Mouse (Mus musculus): ENCODE data around the gene Sdsl. TPM values are rescaled to one million over a fixed set of nuclear protein-coding genes. Genes with fewer than 3 reads are reported as not detected.

Sdsl gene
- 1 to 10 TPM in 1 of 2 experiments, not detected in 1; 1.6 TPM for total RNA-seq (2023)

GRCm38 (mm10) chr5:120472770-120473169 lies at the start of gene Sdsl:
Sdsl (minus strand) TSS chr5:120472810.

GRCm38 (mm10) chr5:120510982-120511642 lies 38.5 kb upstream of the Sdsl start, which contains the start of gene Slc8b1:
Slc8b1 (plus strand) TSS chr5:120511168.

GRCm38 (mm10) chr5:120503144-120503795 lies 30.7 kb upstream of the Sdsl start, which contains the start of gene Plbd2:
Plbd2 (minus strand) TSS chr5:120503625.

GRCm38 (mm10) chr5:120476296-120476695 lies 3.7 kb upstream of the Sdsl start, which contains the start of gene Sds:
Sds (plus strand) TSS chr5:120476526.

GRCm38 (mm10) chr5:120431649-120432485 lies 40.7 kb downstream of the Sdsl start, which contains the start of gene Lhx5:
Lhx5 (plus strand) TSS chr5:120431699.

Other genes with a start within 250 kb of the Sdsl start
- gene Lhx5, start 41.1 kb downstream of the Sdsl start, total RNA-seq (2023) = not detected
- not detected for gene Sds, start 3.7 kb upstream of the Sdsl start, total RNA-seq (2023)
- gene Plbd2, start 30.8 kb upstream of the Sdsl start, total RNA-seq (2023) = 10 to 100 TPM; 14.2 to 17.1 TPM
- 100 to 1,000 TPM in 1 of 2 experiments, 10 to 100 TPM in 1; 95.6 to 116 TPM for gene Slc8b1, start 38.4 kb upstream of the Sdsl start, total RNA-seq (2023)
- 10 to 100 TPM; 40.3 to 44.9 TPM for gene Tpcn1, start 115.9 kb upstream of the Sdsl start, total RNA-seq (2023)
- under 1 TPM; 0.31 to 0.78 TPM for gene Iqcd, start 116.2 kb upstream of the Sdsl start, total RNA-seq (2023)
- 1 to 10 TPM; 2.2 to 2.5 TPM for gene Rita1, start 139.8 kb upstream of the Sdsl start, total RNA-seq (2023)
- gene Ddx54, start 139.9 kb upstream of the Sdsl start, total RNA-seq (2023) = 10 to 100 TPM; 38.6 to 47.1 TPM
- not detected for gene Cfap73, start 161.4 kb upstream of the Sdsl start, total RNA-seq (2023)
- 1 to 10 TPM; 1.1 to 1.3 TPM for gene Rasal1, start 176.0 kb upstream of the Sdsl start, total RNA-seq (2023)
- 1 to 10 TPM in 1 of 2 experiments, under 1 TPM in 1; 0.49 to 1.1 TPM for gene Dtx1, start 239.1 kb upstream of the Sdsl start, total RNA-seq (2023)

All from neutrophil, adult 59 days (primary cell).